In genomic region chr9:80303518-80303917, GRCm38 (mm10) we compare ENCODE assay signal across 12 mouse cellular contexts.
A peak's percentile ranks its signal among the peaks of the same experiment; 100 is the strongest.
DNase-seq lines count a peak whose midpoint lies in the region; ATAC-seq and TF ChIP-seq lines count a peak whose summit lies in the region.
"Had no signal": no experiment of that assay in that cellular context is flagged by ENCODE, and none has a peak within 500 bp of the region (broad histone marks: within the 10 kb centered on the region; RNA-seq: fewer than 3 reads in every experiment).

No protein-coding gene starts in this region.

- TF ChIP-seq CTCF in forebrain, postnatal 0 days (IDR thresholded peaks at IDR 0.05; ENCODE audit: low read depth) = 0 out of 2 replicates have a peak, but pooled peaks have one; percentile 12
- TF ChIP-seq CTCF in lung, embryonic 14.5 days (IDR thresholded peaks at IDR 0.05; ENCODE audit: low read depth) = peak; percentile 58

- no peak overlapping the region for H3K27ac ChIP-seq in forebrain, postnatal 0 days (ENCODE audit: low read depth, low read length)
- no peak overlapping the region for H3K27ac ChIP-seq in forebrain, embryonic 13.5 days
- H3K27ac ChIP-seq in lung, embryonic 14.5 days (ENCODE audit: low read depth) = no peak overlapping the region
- H3K27ac ChIP-seq: forebrain, embryonic 15.5 days; hindbrain, embryonic 15.5 days; limb, embryonic 15.5 days; midbrain, embryonic 13.5 days had no signal

- H3K9ac ChIP-seq in forebrain, postnatal 0 days = no peak overlapping the region
- H3K9ac ChIP-seq in forebrain, embryonic 13.5 days = no peak overlapping the region
- H3K9ac ChIP-seq in lung, embryonic 14.5 days = no peak overlapping the region
- H3K9ac ChIP-seq: forebrain, embryonic 15.5 days; hindbrain, embryonic 15.5 days; limb, embryonic 15.5 days; midbrain, embryonic 13.5 days had no signal

- no peaks in the 10 kb centered on the region for H3K9me3 ChIP-seq in forebrain, postnatal 0 days (ENCODE audit: low read length)
- no peaks in the 10 kb centered on the region for H3K9me3 ChIP-seq in forebrain, embryonic 13.5 days (replicated peaks)
- no peaks in the 10 kb centered on the region for H3K9me3 ChIP-seq in lung, embryonic 14.5 days (ENCODE audit: low read depth, low read length)
- H3K9me3 ChIP-seq: forebrain, embryonic 15.5 days; hindbrain, embryonic 15.5 days; limb, embryonic 15.5 days; midbrain, embryonic 13.5 days had no signal

- H3K36me3 ChIP-seq in forebrain, postnatal 0 days (ENCODE audit: insufficient read depth) = 0 out of 2 replicates have a peak, but pooled peaks cover 3% of the 10 kb centered on the region
- no peaks in the 10 kb centered on the region for H3K36me3 ChIP-seq in forebrain, embryonic 13.5 days (ENCODE audit: poor library complexity, severe bottlenecking)
- H3K36me3 ChIP-seq in lung, embryonic 14.5 days (ENCODE audit: insufficient read depth) = 0 out of 2 replicates have a peak, but pooled peaks cover 13% of the 10 kb centered on the region
- H3K36me3 ChIP-seq: forebrain, embryonic 15.5 days; midbrain, embryonic 13.5 days had no signal

- H3K4me3 ChIP-seq in forebrain, postnatal 0 days (ENCODE audit: low read depth, low read length) = no peak overlapping the region
- H3K4me3 ChIP-seq in forebrain, embryonic 13.5 days = no peak overlapping the region
- H3K4me3 ChIP-seq in lung, embryonic 14.5 days (ENCODE audit: low read depth, low read length) = no peak overlapping the region
- H3K4me3 ChIP-seq: forebrain, embryonic 15.5 days; hindbrain, embryonic 15.5 days; limb, embryonic 15.5 days; midbrain, embryonic 13.5 days had no signal

- no peaks in the 10 kb centered on the region for H3K27me3 ChIP-seq in forebrain, postnatal 0 days (ENCODE audit: insufficient read depth, low read length)
- no peaks in the 10 kb centered on the region for H3K27me3 ChIP-seq in forebrain, embryonic 13.5 days
- H3K27me3 ChIP-seq in lung, embryonic 14.5 days (ENCODE audit: insufficient read depth, low read length) = no peaks in the 10 kb centered on the region
- H3K27me3 ChIP-seq: forebrain, embryonic 15.5 days; hindbrain, embryonic 15.5 days; limb, embryonic 15.5 days; midbrain, embryonic 13.5 days had no signal

- ATAC-seq in forebrain, postnatal 0 days = no peak
- ATAC-seq in forebrain, embryonic 13.5 days = no peak
- 0 out of 2 replicates have a peak, but pooled peaks have one; percentile 52 for ATAC-seq in lung, embryonic 14.5 days (ENCODE audit: insufficient read depth)
- ATAC-seq in common myeloid progenitor, adult 5-6 weeks (replicated peaks; ENCODE audit: low read depth, poor library complexity, severe bottlenecking) = peak; percentile 50; the same call in 1 of the 2 replicates
- peak; percentile 63 for ATAC-seq in megakaryocyte progenitor cell, adult 5-6 weeks (replicated peaks; ENCODE audit: poor library complexity)
- ATAC-seq: forebrain, embryonic 15.5 days; midbrain, embryonic 13.5 days had no signal

- no peak for DNase-seq in forebrain, postnatal 0 days
- DNase-seq in lung, embryonic 14.5 days = peak; percentile 67
- no peak for DNase-seq in lung, postnatal 25 days (ENCODE audit: low spot score)
- no peak for DNase-seq in layer of hippocampus, adult 9-10 months (ENCODE audit: low spot score)
- DNase-seq in layer of hippocampus, postnatal 14 days (ENCODE audit: low spot score in 2 of 2) = no peak

- no peak overlapping the region for H3K4me2 ChIP-seq in forebrain, postnatal 0 days (ENCODE audit: low read depth)
- H3K4me2 ChIP-seq in forebrain, embryonic 13.5 days = no peak overlapping the region
- no peak overlapping the region for H3K4me2 ChIP-seq in lung, embryonic 14.5 days
- H3K4me2 ChIP-seq: forebrain, embryonic 15.5 days; hindbrain, embryonic 15.5 days; limb, embryonic 15.5 days; midbrain, embryonic 13.5 days had no signal

- no peaks in the 10 kb centered on the region for H3K4me1 ChIP-seq in forebrain, postnatal 0 days (ENCODE audit: insufficient read depth)
- H3K4me1 ChIP-seq in forebrain, embryonic 13.5 days = no peaks in the 10 kb centered on the region
- H3K4me1 ChIP-seq in lung, embryonic 14.5 days (ENCODE audit: insufficient read depth) = no peaks in the 10 kb centered on the region
- H3K4me1 ChIP-seq: limb, embryonic 15.5 days had no signal

- WGBS in forebrain, postnatal 0 days = 75% methylated on average over 4 of the region's 4 CpGs
- WGBS in forebrain, embryonic 13.5 days = 74% methylated on average over 4 of the region's 4 CpGs
- WGBS in lung, embryonic 14.5 days = 65% methylated on average over 4 of the region's 4 CpGs

Comparison
In these comparisons a context has a peak if more than half of its experiments do, and no peak if none do; other contexts are left out.
1. ATAC-seq: peak in lung, embryonic 14.5 days (single experiment), common myeloid progenitor, adult 5-6 weeks (single experiment) and megakaryocyte progenitor cell, adult 5-6 weeks (single experiment); none in forebrain, postnatal 0 days (single experiment) and forebrain, embryonic 13.5 days (single experiment).